Mouse (Mus musculus) hindbrain, embryonic 15.5 days (tissue): ENCODE data around the gene Banp. TPM values are rescaled to one million over a fixed set of nuclear protein-coding genes. Genes with fewer than 3 reads are reported as not detected.

Experiments used
- microRNA-seq: library from miRNA; unstranded; fragments of <30 nt; microRNA quantifications from one replicate; pipeline ENCODE4, GENCODE M21; 2016
- polyA plus RNA-seq: library from polyadenylated mRNA; unstranded; fragments of >200 nt; fragmentation: Nextera tagmentation; extraction: Ambion mirVana; gene quantifications from 2 replicates; pipeline ENCODE4 v1.2.1, GENCODE M21; 2015

Gene Banp
- polyA plus RNA-seq, 1 experiment from 2014 or later = 59.1 TPM

Small RNA genes lying within 50 kb of the gene (microRNA-seq; reads per million reads assigned to microRNA genes)
- not detected for gene Mir7237

Other genes with a start within 250 kb of the Banp start
- 108 and 125 TPM in 2 replicates for gene Jph3, start 220.1 kb upstream of the Banp start, polyA plus RNA-seq
- gene Klhdc4, start 120.2 kb upstream of the Banp start, polyA plus RNA-seq = 44.1 and 46.5 TPM in 2 replicates
- gene Slc7a5, start 42.1 kb upstream of the Banp start, polyA plus RNA-seq = 52.9 and 59.2 TPM in 2 replicates
- 0.36 and 0.63 TPM in 2 replicates for gene Car5a, start 4.8 kb upstream of the Banp start, polyA plus RNA-seq